Mouse (Mus musculus): ENCODE data around the gene Farp1. TPM values are rescaled to one million over a fixed set of nuclear protein-coding genes. Genes with fewer than 3 reads are reported as not detected.

The Farp1 gene
- total RNA-seq, 2 experiments from 2014 or later = 1.9 TPM; not detected in 1

- ATAC-seq (replicated peaks; ENCODE audit: poor library complexity, severe bottlenecking) = no peak
Observed at GRCm38 (mm10) chr14:121285379-121286120, 250.6 kb downstream of the Farp1 start.

- no peak for ATAC-seq (replicated peaks; ENCODE audit: poor library complexity, severe bottlenecking)
Observed at GRCm38 (mm10) chr14:121291881-121292280, 256.9 kb downstream of the Farp1 start.

- no peak for ATAC-seq (replicated peaks; ENCODE audit: poor library complexity, severe bottlenecking)
Observed at GRCm38 (mm10) chr14:121292391-121292790, 257.4 kb downstream of the Farp1 start.

- ATAC-seq (replicated peaks; ENCODE audit: poor library complexity, severe bottlenecking) = no peak
Observed at GRCm38 (mm10) chr14:121294484-121294883, 259.5 kb downstream of the Farp1 start.

GRCm38 (mm10) chr14:121297103-121297502 lies 262.1 kb downstream of the Farp1 start:
- no peak for ATAC-seq (replicated peaks; ENCODE audit: poor library complexity, severe bottlenecking)

- no peak for ATAC-seq (replicated peaks; ENCODE audit: poor library complexity, severe bottlenecking)
Observed at GRCm38 (mm10) chr14:121298537-121298936, 263.5 kb downstream of the Farp1 start.

GRCm38 (mm10) chr14:121299093-121299492 lies 264.1 kb downstream of the Farp1 start:
- no peak for ATAC-seq (replicated peaks; ENCODE audit: poor library complexity, severe bottlenecking)

- ATAC-seq (replicated peaks; ENCODE audit: poor library complexity, severe bottlenecking) = no peak
Observed at GRCm38 (mm10) chr14:121304523-121304922, 269.5 kb downstream of the Farp1 start.

GRCm38 (mm10) chr14:121305316-121306064 lies 270.5 kb downstream of the Farp1 start:
- ATAC-seq (replicated peaks; ENCODE audit: poor library complexity, severe bottlenecking) = no peak

- ATAC-seq (replicated peaks; ENCODE audit: poor library complexity, severe bottlenecking) = no peak
Observed at GRCm38 (mm10) chr14:121309909-121310308, 274.9 kb downstream of the Farp1 start.

GRCm38 (mm10) chr14:121310325-121311080 lies 275.5 kb downstream of the Farp1 start:
- ATAC-seq (replicated peaks; ENCODE audit: poor library complexity, severe bottlenecking) = peak; percentile 23; the same call in 1 of the 2 replicates

- no peak for ATAC-seq (replicated peaks; ENCODE audit: poor library complexity, severe bottlenecking)
Observed at GRCm38 (mm10) chr14:121311083-121311482, 276.1 kb downstream of the Farp1 start.

GRCm38 (mm10) chr14:121313283-121313682 lies 278.3 kb downstream of the Farp1 start:
- ATAC-seq (replicated peaks; ENCODE audit: poor library complexity, severe bottlenecking) = no peak

GRCm38 (mm10) chr14:121314934-121315333 lies 279.9 kb downstream of the Farp1 start:
- ATAC-seq (replicated peaks; ENCODE audit: poor library complexity, severe bottlenecking) = no peak

- ATAC-seq (replicated peaks; ENCODE audit: poor library complexity, severe bottlenecking) = no peak
Observed at GRCm38 (mm10) chr14:121316136-121316535, 281.1 kb downstream of the Farp1 start.

- ATAC-seq (replicated peaks; ENCODE audit: poor library complexity, severe bottlenecking) = no peak
Observed at GRCm38 (mm10) chr14:121316631-121317311, 281.8 kb downstream of the Farp1 start.

- ATAC-seq (replicated peaks; ENCODE audit: poor library complexity, severe bottlenecking) = no peak
Observed at GRCm38 (mm10) chr14:121317312-121317671, 282.3 kb downstream of the Farp1 start.

- ATAC-seq (replicated peaks; ENCODE audit: poor library complexity, severe bottlenecking) = peak; percentile 89
Observed at GRCm38 (mm10) chr14:121318382-121318781, 283.4 kb downstream of the Farp1 start.

GRCm38 (mm10) chr14:121322150-121322549 lies 287.1 kb downstream of the Farp1 start:
- ATAC-seq (replicated peaks; ENCODE audit: poor library complexity, severe bottlenecking) = no peak

- no peak for ATAC-seq (replicated peaks; ENCODE audit: poor library complexity, severe bottlenecking)
Observed at GRCm38 (mm10) chr14:121322641-121323040, 287.6 kb downstream of the Farp1 start.

All from granulocyte monocyte progenitor cell, adult 5-6 weeks (primary cell).